In the genomic region with DNA sequence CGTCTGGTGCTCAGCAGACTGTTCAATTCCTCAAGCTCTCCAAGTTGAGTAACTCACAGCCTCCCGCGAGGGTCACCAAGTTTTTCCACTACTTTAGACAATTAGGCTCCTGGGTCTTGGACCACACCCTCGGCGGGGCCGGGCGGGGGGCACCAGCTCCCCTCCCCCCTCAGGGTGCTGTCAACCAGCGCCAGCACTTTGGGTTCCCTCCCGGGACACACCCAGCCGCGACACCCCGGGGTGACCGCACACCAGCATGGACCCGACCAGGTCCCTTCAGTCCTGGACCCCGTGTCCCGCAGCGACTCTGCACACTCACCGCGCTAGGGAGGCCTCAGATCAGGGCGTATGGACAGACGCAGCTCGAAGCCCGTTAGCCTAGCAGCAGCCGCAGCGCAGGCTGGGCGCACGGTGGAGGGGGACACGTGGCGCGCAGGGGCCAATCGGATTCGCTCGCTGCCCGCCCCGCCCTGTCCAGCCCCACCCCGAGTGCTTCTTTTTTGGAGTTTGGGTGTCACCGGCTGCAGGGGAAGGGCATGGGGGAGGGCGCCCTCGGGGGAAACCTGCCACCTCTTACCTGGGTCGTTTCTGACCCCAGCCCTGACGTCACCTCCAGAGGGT, we compare ENCODE assay signal across 8 mouse cellular contexts. TPM values are rescaled to one million over a fixed set of nuclear protein-coding genes. Genes with fewer than 3 reads are reported as not detected.
DNase-seq lines count a peak whose midpoint lies in the region; ATAC-seq and TF ChIP-seq lines count a peak whose summit lies in the region.

Anxa6 (minus strand) TSS at position 406 of the 621 bp plus-strand sequence.

- H3K36me3 ChIP-seq in hindbrain, embryonic 11.5 days (ENCODE audit: control insufficient read depth, insufficient read depth, low read length): no peaks in the 10 kb centered on the region

- CTCF ChIA-PET in Patski (lab: Charles Lee): interaction anchor here (0.7 to 1.1 kb wide), 3 partner anchors 20 to 103 kb away, joined by 3 read pairs; no protein-coding TSS in a partner anchor

- H3K4me2 ChIP-seq in hindbrain, embryonic 11.5 days (replicated peaks; ENCODE audit: low read depth, low read length): peak within 1 kb of the TSS; percentile 94

- no peaks in the 10 kb centered on the region; the same call in 1 of the 2 replicates for H3K4me1 ChIP-seq in hindbrain, embryonic 11.5 days (replicated peaks; ENCODE audit: control insufficient read depth, insufficient read depth, low read length)

- peak within 1 kb of the TSS; percentile 41 for H3K4me3 ChIP-seq in hindbrain, embryonic 11.5 days (ENCODE audit: low read depth, low read length)

- H3K9ac ChIP-seq in hindbrain, embryonic 11.5 days (ENCODE audit: low read depth, low read length): peak within 1 kb of the TSS; percentile 59

- TF ChIP-seq CTCF in Patski (IDR thresholded peaks at IDR 0.05): no peak

- no peak within 1 kb of the TSS for H3K27ac ChIP-seq in hindbrain, embryonic 11.5 days (ENCODE audit: low read depth, low read length)

- H3K9me3 ChIP-seq in hindbrain, embryonic 11.5 days (ENCODE audit: control insufficient read depth, low read length): no peaks in the 10 kb centered on the region

- WGBS in hindbrain, embryonic 11.5 days: 1% methylated on average over 39 of the region's 41 CpGs

- no peaks in the 10 kb centered on the region for H3K27me3 ChIP-seq in Patski
- H3K27me3 ChIP-seq in hindbrain, embryonic 11.5 days (ENCODE audit: control insufficient read depth, insufficient read depth, low read length): peaks cover 4% of the 10 kb centered on the region

- in situ Hi-C loops in Patski (cut with MboI; ENCODE audit: low pct_unique_long_range_greater_than_20kb): no loop called here

- no peak for DNase-seq in Patski (ENCODE audit: low read depth, low spot score)
- DNase-seq in cerebellum, adult 9-11 months: peak; percentile 85
- DNase-seq in frontal cortex, adult 2 months (ENCODE audit: extremely low spot score in 1 of 2, low spot score in 1 of 2): peak; percentile 33 to 78
- peak; percentile 75 for DNase-seq in hindbrain, embryonic 11.5 days (ENCODE audit: low spot score)
- peak; percentile 66 to 73 for DNase-seq in layer of hippocampus, postnatal 25 days (ENCODE audit: extremely low spot score in 1 of 2, low spot score in 1 of 2)
- DNase-seq in lung, postnatal 4 days: peak; percentile 89 to 92
- peak; percentile 74 for DNase-seq in retina, postnatal 1 day
- DNase-seq in thymus, postnatal 4 days: peak; percentile 88

- POLR2A ChIA-PET in Patski (lab: Charles Lee): interaction anchor here (0.7 to 1.0 kb wide), 3 partner anchors 12 to 35 kb away, joined by 3 to 4 read pairs (median 4); no protein-coding TSS in a partner anchor

- peak; percentile 85 for ATAC-seq in Patski
- ATAC-seq in hindbrain, embryonic 11.5 days (ENCODE audit: low FRiP score): peak; percentile 87

RNA-seq across cellular contexts. Expression of gene Anxa6, which starts in this region (rescaled TPM):
- polyA plus RNA-seq in Patski (2021): 333 TPM
- 76.6 and 76.8 TPM in 2 replicates for polyA plus RNA-seq in frontal cortex, adult 2 months (2012; rRNA removed)
- polyA plus RNA-seq in hindbrain, embryonic 11.5 days (2014; fragmentation: Nextera tagmentation; extraction: Ambion mirVana): 90.2 and 91.6 TPM in 2 replicates
- total RNA-seq in layer of hippocampus, postnatal 25 days (2021): 10 to 100 TPM; 95.7 to 97.1 TPM
